Mouse (Mus musculus) erythroblast, adult 5-6 weeks (primary cell): ENCODE results near the gene Gm37419. TPM values are rescaled to one million over a fixed set of nuclear protein-coding genes. Genes with fewer than 3 reads are reported as not detected.
A peak's percentile ranks its signal among the peaks of the same experiment; 100 is the strongest.

ENCODE experiments used
- ATAC-seq: replicated peaks from 2 replicates; pipeline ENCODE4 v1.8.0; 2016; ENCODE audit warnings: moderate number of reproducible peaks, mild to moderate bottlenecking, moderate TSS enrichment, inconsistent platforms; ENCODE audit not compliant: poor library complexity, low FRiP score, severe bottlenecking
- total RNA-seq, 2 experiments: library from RNA; stranded (forward) in 1 of 2; stranded (reverse) in 1 of 2; fragments of 150-400 nt in 1 of 2; fragments of 200-764, 138-1000 nt in 1 of 2; gene quantifications; 2 replicates each; pipeline versions ENCODE4 v1.2.3 to v1.2.4; 2015 to 2017; ENCODE audit warnings: low replicate concordance in 2 of 2

Gene Gm37419
- total RNA-seq, 2 experiments from 2014 or later = not detected

DNA sequence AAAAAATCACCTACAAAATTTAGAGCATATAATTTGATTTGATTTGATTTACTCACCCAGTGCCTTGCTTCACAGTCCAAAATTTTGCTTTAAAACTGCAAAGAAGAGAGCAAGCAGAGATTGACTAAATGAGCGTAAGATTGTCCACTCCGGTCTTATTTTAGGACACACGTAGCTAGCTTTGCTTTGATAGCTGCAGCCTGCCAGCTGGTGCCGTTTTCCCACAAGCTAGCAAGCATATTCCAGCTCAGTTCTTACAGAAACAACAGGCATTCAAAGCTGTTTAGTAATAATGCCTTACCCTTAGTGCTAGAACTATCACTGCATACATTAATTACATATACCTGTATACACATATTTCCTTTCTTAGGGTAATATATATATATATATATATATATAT lies 9.8 kb upstream of the Gm37419 start:
- no peak for ATAC-seq

GRCm38 (mm10) chr16:23979446-23979845 lies 8.8 kb upstream of the Gm37419 start:
- no peak for ATAC-seq

GRCm38 (mm10) chr16:23980201-23980870 lies 7.9 kb upstream of the Gm37419 start:
- ATAC-seq = no peak

- no peak for ATAC-seq
These were observed 7.1 kb upstream of the Gm37419 start for GRCm38 (mm10) chr16:23980991-23981720.

DNA sequence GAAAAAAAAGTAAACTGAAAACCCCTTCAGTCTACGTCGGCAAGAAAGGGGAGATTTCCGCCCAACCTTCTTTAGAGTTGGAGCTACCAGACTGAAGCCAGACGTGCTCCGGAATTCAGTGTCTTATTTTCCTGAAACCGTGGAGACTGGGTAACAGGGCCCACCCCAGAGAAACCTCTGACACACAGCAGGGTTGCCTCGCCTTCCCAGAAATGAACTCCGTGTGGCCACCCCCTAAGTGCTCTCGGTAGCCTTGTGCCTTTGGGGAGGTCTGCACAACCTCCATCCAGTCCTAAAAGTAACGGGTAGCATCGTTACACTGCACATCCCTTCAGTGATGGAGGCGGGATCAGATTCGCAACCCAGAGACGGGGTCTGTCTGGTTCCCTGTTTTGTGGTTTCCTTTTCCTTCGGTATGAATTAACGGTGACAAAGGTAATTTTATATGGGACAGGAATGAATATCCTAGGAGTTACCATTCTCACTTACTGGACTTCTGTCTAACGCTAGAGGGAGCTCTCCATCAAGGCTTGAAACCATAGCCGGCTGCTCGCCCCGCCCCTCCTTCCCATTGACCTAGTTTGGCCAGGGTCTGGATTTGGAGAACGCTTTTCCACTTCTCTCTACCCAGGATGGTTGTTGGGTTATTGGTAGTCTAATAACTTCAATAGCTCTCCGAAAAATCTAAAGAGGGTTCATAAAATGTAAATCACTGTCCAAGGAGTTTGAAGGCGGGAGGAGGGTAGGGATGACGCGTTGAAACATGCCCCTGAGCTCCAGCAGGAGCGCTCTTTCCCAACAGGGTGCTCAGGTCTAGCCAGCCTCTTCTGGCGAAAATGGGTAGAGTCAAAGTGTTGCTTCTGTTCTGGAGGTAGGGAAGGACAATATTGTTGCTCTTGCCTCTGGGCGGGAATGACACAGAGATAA lies 6.1 kb upstream of the Gm37419 start:
- ATAC-seq = peak; percentile 75

DNA sequence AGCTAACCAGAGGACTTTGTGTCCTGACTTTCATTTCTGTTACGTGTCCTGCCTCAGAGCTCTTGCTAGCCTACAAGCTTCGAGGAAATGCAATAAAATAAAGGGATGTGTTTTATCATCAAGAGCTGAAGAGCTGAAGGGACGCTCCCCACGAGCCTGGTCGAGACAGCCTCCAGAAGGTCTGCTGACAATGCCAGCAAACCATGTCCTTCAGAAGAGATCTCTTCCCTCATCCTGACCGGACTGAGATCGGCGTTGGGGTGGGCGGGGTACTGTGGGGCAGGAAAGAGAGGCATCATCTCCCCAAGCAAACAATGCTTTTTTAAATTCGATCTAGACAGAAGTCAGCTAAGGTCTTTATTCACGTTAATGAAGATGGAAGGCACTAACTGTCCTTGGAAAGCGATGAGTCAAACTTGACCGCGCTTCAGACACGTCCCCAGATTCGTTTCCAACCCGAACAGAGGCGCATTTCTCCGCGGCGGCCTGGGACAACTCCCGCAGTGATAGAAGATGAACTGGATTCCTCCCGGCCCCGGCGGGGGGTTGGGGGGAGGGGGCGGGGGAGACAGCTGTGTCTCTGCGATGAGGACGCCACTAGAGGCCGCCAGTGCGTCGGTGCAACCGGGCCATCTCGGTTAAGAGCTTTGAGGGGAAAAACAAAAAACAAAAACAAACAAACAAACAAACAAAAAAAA lies 5.2 kb upstream of the Gm37419 start:
- ATAC-seq = no peak

- peak; percentile 60 for ATAC-seq
These were observed 4.1 kb upstream of the Gm37419 start for GRCm38 (mm10) chr16:23984183-23984582.

- no peak for ATAC-seq
These were observed 3.4 kb upstream of the Gm37419 start for GRCm38 (mm10) chr16:23984760-23985466.

DNA sequence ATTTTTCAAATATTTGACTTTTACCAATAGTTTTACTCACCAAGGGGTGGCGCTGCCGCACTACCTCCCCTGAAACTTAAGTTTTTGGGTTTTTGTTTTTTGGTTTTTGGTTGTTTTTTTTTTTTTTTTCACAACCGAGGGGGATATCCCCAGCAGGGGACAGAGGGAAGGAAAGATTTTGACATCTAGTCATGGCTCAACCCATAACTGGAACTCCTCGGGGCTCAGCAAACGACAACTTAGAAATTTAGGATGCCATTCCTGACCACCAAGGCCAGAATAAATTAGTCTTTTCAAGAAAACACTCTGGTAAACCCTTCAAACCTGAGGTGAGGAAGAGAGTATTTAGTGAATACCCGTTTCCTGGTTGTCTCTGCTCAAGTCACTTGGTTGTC lies 2.8 kb upstream of the Gm37419 start:
- ATAC-seq = no peak

- ATAC-seq = no peak
These were observed 2.1 kb upstream of the Gm37419 start for GRCm38 (mm10) chr16:23986176-23986575.

DNA sequence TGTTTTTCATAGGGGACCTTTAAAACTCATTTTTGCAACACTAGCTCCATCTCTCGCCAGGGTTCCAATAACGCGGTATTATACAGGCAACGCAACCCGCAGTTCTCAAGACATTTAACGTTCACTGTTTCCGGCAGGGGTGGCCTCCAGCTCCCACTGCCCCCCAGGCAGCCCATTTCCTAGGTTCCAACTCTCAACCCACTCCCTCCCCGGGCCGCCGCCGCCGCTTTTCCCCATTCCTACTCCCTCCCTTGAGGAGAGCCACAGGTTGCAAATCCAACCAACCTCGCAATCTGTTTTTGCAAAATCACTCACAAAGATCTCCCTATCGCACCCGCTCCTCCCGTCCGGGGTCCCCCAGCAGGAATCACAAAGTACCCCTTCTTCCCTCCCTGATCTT lies 1.4 kb upstream of the Gm37419 start:
- ATAC-seq = no peak

- no peak for ATAC-seq
These were observed 733 bp upstream of the Gm37419 start for GRCm38 (mm10) chr16:23987341-23988156.

DNA sequence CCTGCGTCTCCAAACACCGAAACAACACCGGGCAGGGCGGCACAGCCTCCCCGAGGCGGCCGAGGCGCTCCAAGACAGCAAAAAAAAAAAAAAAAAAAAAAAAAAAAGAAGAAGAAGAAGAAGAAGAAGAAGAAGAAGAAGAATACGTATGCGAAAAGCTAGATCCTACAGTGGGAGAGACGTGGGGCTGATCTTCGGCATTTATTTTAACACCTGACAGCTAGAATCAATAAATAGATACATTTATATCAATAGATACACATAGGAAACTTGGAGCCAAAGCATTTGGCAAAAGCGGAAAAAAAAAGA lies 171 bp upstream of the Gm37419 start:
- no peak for ATAC-seq

DNA sequence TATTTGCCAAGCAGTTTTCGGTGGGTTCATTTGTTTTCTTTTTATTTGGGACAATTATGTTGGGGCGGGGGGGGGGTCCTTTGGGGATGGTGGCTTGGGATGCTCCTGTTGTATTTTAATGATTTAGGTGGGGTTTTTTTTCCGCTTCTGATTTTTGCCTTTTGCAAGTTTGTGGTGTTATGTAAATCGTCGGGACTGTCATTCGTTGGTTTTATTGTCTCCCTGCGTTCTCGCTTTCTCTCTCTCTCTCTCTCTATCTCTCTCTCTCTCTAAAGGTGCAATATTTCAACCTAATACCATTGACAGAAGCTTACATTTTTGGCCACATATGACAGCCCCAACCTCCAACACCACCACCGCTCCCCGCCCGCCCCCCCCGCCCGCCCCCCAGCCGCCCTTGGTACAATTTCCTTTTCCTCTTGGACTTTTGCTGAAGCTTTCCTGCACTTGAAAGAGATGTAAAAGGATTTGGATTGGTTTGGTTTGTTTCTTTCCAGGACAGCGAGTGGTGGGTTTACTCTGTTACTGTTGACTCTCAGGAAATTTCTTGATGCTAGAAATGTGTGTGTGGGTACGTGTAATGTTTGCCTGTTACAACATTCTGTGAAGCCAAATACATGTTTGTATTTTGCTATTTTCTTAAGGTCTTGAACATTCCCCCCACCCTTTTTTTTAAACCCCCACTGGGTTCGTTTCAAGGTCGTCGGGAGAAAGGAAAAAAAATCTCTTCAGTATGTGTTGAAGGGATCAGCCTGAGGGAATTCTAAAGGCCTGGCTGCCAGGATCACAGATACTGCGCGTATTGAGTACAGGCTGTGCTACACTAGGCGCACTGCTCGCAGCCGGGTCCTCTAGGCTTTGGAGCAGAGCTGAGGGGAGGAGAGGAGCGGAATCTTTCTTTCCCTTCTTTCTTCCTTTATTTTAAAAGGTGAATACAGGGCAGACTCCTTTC lies 1.2 kb downstream of the Gm37419 start:
- no peak for ATAC-seq

DNA sequence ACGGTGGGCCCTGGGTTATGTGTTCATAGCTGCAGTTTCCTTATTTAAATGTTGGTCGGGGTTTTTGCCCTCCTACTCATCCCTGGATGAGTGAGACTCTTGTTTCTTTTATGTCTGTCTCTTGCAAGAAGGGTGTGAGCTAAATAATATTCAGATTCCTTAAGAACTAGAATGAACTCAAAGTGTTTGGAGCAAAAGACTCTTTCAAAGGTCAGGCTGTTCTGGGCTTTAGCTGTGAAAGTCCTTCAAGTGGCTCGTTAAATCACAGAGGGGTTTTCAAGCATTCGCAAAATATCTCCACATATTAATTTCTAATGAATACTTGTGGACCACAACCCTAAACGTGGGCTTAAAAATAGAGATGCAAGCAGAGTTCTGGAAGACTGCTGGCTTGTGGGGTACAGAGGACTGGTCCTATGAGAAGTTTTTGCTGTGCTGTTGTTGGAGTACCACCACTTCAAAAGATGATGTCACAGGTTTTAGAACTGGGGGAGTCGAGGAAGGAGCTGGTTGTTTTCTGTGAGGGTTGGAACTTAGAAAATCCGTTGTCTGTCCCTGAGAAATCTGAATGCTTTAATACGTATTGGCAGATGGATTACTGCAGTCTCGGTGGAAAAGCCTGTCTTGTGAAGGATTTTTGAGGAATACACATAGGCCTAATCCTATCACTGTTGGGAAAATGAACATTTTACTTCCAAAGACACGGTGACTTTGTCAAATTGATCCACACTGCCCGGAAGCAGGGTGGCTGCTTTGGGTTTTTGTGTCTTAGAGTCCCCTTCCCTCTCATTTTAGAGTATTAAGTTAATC lies 2.1 kb downstream of the Gm37419 start:
- no peak for ATAC-seq

DNA sequence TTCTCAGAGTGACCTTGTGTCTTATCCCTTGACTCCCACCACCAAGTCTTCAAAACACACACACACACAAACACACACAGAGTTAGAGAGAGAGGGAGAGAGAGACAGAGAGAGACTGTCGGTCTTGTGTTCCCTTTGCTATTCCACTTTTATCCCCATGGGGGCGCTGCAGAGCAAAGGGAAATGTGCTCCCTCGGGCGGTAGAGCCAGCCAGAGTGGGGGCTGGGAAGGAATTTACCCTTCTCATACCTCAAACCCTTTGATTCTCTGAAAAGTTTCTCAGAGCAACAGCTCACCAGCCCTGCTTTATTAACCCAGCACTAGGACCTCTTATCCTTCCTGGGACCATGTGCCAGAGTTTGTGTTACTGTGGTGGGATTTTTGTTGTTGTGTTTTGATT lies 2.9 kb downstream of the Gm37419 start:
- peak; percentile 23; the same call in 1 of the 2 replicates for ATAC-seq
